Mouse (Mus musculus): Measurements from ENCODE around the gene Rapgef4. TPM values are rescaled to one million over a fixed set of nuclear protein-coding genes. Genes with fewer than 3 reads are reported as not detected.

Rapgef4 gene
- polyA plus RNA-seq, 1 experiment from 2014 or later, result 2.1 TPM

DNA sequence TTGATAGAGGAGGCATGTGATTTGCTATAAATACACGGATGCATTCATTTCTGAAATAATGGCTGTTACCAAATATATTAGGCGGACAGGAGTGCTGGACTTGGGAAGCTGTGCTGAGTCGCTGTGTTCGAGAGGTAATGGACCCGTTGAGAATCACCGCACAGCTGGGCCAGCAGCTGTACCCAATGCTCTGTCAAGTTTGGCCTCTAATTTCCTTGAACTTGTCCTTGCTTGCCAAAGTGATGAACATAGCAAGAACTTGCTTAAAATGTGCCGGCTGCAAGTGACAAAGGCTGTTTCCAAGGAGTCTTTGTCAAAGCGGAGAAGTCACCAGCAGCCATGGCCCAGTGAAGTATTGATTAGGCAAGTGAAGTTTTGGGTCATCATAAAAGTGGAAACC is 113.0 kb downstream of the Rapgef4 start:
- ATAC-seq, result no peak
- no peak overlapping the region for H3K4me3 ChIP-seq (replicated peaks)
- no peak overlapping the region for H3K9ac ChIP-seq
- no peaks in the 10 kb centered on the region for H3K9me3 ChIP-seq
- H3K27ac ChIP-seq, result peak overlapping the region; percentile 66
- no peaks in the 10 kb centered on the region for H3K27me3 ChIP-seq (replicated peaks)
- WGBS, result 69% methylated on average over 8 of the region's 8 CpGs
- peaks cover 6% of the 10 kb centered on the region; the same call in 1 of the 2 replicates for H3K4me1 ChIP-seq (replicated peaks)
- H3K36me3 ChIP-seq, result no peaks in the 10 kb centered on the region
- H3K4me2 ChIP-seq (replicated peaks), result no peak overlapping the region

DNA sequence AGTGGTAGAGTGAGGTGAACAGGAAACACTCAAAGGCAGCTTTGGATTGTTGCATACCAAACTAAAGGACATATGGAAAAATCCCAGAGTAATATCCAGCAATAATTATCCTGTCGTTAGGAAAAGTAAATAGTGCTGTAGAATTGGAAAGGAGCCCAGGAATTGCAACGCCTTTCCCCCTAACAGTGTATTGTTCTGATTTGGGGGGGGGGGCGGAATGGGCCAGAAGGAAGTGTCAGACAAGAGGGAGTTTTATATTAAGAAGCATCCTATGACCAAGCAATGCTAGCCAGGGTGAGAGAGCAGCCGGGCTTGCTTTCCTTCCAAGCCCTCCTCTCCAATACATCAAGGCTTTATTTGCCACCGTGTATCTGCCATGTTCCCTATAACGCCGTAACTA is 113.4 kb downstream of the Rapgef4 start:
- H3K36me3 ChIP-seq, result no peaks in the 10 kb centered on the region
- WGBS, result 51% methylated on average over 7 of the region's 7 CpGs
- no peak overlapping the region for H3K4me2 ChIP-seq (replicated peaks)
- H3K27me3 ChIP-seq (replicated peaks), result no peaks in the 10 kb centered on the region
- peaks cover 6% of the 10 kb centered on the region; the same call in 1 of the 2 replicates for H3K4me1 ChIP-seq (replicated peaks)
- peak; percentile 59; the same call in 1 of the 2 replicates for ATAC-seq
- H3K27ac ChIP-seq, result peak overlapping the region; percentile 66; the same call in 1 of the 2 replicates
- no peak overlapping the region; the same call in 1 of the 2 replicates for H3K9ac ChIP-seq
- H3K4me3 ChIP-seq (replicated peaks), result no peak overlapping the region
- H3K9me3 ChIP-seq, result no peaks in the 10 kb centered on the region

DNA sequence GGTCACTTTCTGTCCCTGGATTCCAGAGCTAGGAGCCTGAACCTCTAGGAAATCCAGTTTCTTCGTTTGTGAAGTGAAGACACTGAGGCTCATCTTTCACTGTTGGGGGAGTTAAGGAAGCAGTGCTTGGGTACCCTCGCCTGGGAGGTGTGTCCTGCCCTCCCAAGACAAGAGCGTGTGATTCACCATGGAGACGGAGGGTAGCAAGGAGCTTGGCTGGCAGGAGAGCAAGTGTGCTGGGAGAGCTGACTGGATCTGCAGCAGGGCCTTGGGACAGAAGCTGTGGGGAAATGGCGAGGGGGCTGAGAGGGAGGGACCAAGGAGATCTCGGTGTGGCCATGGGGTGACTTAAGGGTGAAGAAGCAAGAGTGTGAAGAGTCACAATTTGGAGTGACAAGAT is 114.0 kb downstream of the Rapgef4 start:
- ATAC-seq, result no peak
- H3K4me3 ChIP-seq (replicated peaks), result no peak overlapping the region
- peak overlapping the region; percentile 41; the same call in 1 of the 2 replicates for H3K27ac ChIP-seq
- no peaks in the 10 kb centered on the region for H3K36me3 ChIP-seq
- no peaks in the 10 kb centered on the region for H3K27me3 ChIP-seq (replicated peaks)
- no peak overlapping the region for H3K4me2 ChIP-seq (replicated peaks)
- no peak overlapping the region; the same call in 1 of the 2 replicates for H3K9ac ChIP-seq
- peaks cover 6% of the 10 kb centered on the region; the same call in 1 of the 2 replicates for H3K4me1 ChIP-seq (replicated peaks)
- 56% methylated on average over 6 of the region's 6 CpGs for WGBS
- H3K9me3 ChIP-seq, result no peaks in the 10 kb centered on the region

DNA sequence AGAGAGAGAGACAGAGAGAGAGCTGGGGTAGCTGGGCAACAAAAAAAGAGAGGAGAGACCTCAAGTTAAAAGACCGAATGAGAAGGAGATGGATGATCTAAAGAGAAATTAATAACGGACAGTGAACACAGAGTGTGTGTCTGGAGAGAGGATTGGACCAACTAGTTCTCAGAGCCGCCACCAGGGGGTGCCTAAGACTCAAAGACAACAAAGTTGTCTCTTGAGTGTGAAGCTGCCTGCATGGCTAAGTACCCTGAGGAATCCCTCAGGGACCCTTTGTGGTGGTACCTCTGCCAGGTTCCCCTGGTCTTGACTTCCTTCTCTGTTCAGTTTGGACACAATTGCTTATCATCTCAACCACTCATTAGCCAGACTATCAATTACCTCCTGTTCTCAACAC is 115.3 kb downstream of the Rapgef4 start:
- H3K27me3 ChIP-seq (replicated peaks), result no peaks in the 10 kb centered on the region
- H3K4me1 ChIP-seq (replicated peaks), result peaks cover 6% of the 10 kb centered on the region; the same call in 1 of the 2 replicates
- H3K9ac ChIP-seq, result no peak overlapping the region
- ATAC-seq, result no peak
- H3K36me3 ChIP-seq, result no peaks in the 10 kb centered on the region
- no peak overlapping the region for H3K4me2 ChIP-seq (replicated peaks)
- H3K27ac ChIP-seq, result no peak overlapping the region
- H3K9me3 ChIP-seq, result no peaks in the 10 kb centered on the region
- 57% methylated on average over 3 of the region's 3 CpGs for WGBS
- H3K4me3 ChIP-seq (replicated peaks), result no peak overlapping the region

DNA sequence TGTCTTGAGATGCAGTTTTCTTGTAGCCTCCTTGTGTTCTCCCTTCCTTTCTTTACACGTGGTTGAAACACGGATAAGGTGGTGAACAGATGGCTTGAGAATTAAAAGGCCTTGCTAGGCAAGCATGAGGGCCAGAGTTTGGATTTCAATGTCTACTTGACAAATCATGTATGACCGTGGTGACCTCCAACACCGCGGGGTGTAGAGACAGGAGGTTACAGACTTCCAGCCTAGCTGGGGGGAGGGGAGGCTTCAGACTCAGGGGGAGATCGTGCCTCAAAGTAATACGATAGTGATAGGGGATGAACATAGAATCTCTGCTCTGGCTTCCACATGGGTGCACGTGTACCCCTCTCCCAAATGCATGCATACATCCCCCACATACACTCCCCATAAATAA is 117.3 kb downstream of the Rapgef4 start:
- 0 out of 2 replicates have a peak, but pooled peaks cover 3% of the 10 kb centered on the region for H3K4me1 ChIP-seq (replicated peaks)
- ATAC-seq, result no peak
- H3K27ac ChIP-seq, result no peak overlapping the region
- H3K9me3 ChIP-seq, result no peaks in the 10 kb centered on the region
- no peaks in the 10 kb centered on the region for H3K36me3 ChIP-seq
- no peak overlapping the region for H3K4me3 ChIP-seq (replicated peaks)
- H3K9ac ChIP-seq, result no peak overlapping the region
- H3K4me2 ChIP-seq (replicated peaks), result no peak overlapping the region
- WGBS, result 83% methylated on average over 8 of the region's 8 CpGs
- H3K27me3 ChIP-seq (replicated peaks), result no peaks in the 10 kb centered on the region

DNA sequence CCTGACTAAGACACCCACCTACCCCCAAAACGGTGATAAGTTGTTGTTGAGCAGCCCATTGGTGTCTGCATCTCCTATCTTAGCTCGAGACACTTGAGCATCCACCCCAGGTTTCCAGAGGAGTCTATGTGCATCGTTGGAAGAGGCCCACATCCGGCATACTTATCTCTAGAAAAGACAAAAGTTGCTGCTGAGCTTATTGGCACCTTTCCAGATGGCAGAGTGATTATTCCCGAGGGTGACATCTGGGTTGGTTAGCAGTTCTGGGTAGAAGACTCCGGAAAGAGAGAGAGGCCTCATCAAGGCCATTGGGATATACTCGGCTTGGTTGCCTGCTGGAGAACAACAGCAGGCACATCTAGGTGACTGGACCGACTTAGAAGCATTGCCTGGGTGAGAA is 123.6 kb downstream of the Rapgef4 start:
- no peaks in the 10 kb centered on the region for H3K4me1 ChIP-seq (replicated peaks)
- H3K4me3 ChIP-seq (replicated peaks), result no peak overlapping the region
- H3K27me3 ChIP-seq (replicated peaks), result no peaks in the 10 kb centered on the region
- no peaks in the 10 kb centered on the region for H3K36me3 ChIP-seq
- no peak overlapping the region for H3K9ac ChIP-seq
- no peak overlapping the region for H3K27ac ChIP-seq
- no peak for ATAC-seq
- WGBS, result 70% methylated on average over 8 of the region's 8 CpGs
- no peaks in the 10 kb centered on the region for H3K9me3 ChIP-seq
- no peak overlapping the region for H3K4me2 ChIP-seq (replicated peaks)

DNA sequence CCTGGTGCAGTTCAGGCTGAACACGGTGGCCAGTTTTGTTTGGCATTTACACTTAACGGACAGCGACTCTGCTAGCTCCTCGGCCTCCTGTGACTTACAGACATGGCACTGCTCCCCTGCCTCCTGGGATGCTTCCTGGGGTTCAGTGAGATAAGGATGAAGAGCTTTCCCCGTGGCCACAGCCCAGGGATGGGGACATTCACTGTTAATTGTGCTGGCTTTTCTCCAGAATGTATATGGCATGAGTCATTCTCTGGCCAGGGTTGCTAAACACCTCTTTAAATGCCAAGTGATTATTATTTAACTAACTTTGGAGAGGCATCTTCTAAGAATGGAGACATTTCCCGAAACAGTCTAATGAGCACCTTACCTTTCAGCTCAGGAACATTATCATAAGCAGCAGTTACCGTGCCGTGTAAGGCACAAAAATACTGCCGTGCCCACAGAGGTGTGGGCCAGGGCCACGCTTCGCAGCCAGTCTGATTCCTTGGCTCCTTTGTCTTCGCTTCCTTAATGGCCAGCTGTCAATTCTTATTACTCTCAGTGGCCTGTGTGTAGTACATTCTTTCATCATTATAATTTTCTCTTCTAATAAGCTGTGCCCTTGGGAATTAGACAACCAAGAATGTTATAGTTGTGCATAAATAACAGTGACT is 126.6 kb downstream of the Rapgef4 start:
- no peak for ATAC-seq
- Histone ChIP-seq H3K27ac (no peak overlapping the region), H3K9me3 (no peaks in the 10 kb centered on the region), H3K4me1 (replicated peaks) (no peaks in the 10 kb centered on the region), H3K4me2 (replicated peaks) (no peak overlapping the region), H3K27me3 (replicated peaks) (no peaks in the 10 kb centered on the region), H3K36me3 (no peaks in the 10 kb centered on the region), H3K4me3 (replicated peaks) (no peak overlapping the region), H3K9ac (no peak overlapping the region)
- 68% methylated on average over 12 of the region's 12 CpGs for WGBS

DNA sequence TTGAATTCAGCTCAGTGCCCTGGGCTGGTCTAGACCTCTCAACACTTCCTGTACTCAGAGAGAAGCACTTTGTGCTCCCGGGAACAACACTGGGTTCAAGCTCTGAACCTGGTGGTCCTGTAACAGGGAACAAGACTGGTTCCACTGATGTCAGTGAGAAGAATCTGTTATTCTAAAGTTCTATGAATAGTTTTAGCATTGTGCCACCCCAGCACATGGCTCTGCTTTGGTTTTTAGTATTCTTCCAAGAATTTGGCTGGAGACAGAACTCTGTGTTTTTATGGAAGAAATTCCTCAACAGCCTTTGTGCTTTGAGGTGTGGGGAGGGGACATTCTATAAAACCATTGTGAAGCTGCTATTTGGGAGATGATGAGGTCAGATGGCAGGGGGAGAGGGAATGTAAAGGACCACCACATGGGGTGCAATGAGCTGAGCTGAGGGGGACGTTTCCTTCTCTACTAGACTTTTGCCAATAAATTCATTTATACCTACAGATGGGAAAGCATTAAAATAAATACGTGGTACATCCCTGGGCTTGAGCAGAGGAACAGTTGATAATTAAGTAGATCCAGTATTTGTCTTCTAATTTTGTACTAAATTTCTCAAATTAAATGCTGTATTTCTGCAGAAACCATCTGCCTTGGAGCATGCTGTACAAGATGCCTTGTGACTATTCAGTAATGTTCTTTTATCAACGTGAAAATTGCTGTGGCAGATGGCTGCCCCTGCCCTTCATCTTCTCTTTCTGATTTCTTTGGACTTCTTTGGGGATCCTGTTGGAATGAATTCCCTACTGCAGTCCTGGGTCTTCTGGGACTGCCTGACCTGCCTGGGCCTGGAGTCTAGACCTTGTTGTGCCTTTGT is 127.6 kb downstream of the Rapgef4 start:
- Histone ChIP-seq H3K4me1 (replicated peaks) (peaks cover under 1% of the 10 kb centered on the region; the same call in 1 of the 2 replicates), H3K4me3 (replicated peaks) (no peak overlapping the region), H3K9me3 (no peaks in the 10 kb centered on the region), H3K27ac (no peak overlapping the region), H3K4me2 (replicated peaks) (no peak overlapping the region), H3K9ac (no peak overlapping the region), H3K36me3 (no peaks in the 10 kb centered on the region), H3K27me3 (replicated peaks) (no peaks in the 10 kb centered on the region)
- WGBS, result 74% methylated on average over 4 of the region's 4 CpGs
- no peak for ATAC-seq

DNA sequence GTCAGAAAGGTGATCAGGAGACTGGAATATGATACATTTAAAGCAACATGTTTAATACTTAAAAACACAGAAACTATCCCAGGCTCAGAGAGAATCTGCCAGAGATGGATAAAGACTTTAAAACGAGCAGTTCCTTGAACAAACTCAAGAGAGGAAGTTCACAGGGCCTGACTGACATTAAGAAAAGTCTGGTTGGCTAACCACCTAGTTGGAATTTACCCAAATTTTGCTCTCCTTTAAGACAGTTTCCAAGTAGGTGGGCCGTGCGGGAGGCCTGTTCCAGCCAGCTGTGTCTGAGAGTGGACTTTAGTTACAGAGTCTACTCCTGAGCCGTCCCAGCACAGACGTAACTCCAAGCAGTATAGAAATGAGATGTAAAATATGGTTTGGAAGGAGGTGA is 129.4 kb downstream of the Rapgef4 start:
- H3K9me3 ChIP-seq, result no peaks in the 10 kb centered on the region
- no peak for ATAC-seq
- H3K36me3 ChIP-seq, result no peaks in the 10 kb centered on the region
- WGBS, result 70% methylated on average over 5 of the region's 5 CpGs
- H3K27ac ChIP-seq, result no peak overlapping the region
- H3K9ac ChIP-seq, result no peak overlapping the region
- H3K4me1 ChIP-seq (replicated peaks), result peaks cover 5% of the 10 kb centered on the region; the same call in 1 of the 2 replicates
- H3K27me3 ChIP-seq (replicated peaks), result no peaks in the 10 kb centered on the region
- no peak overlapping the region for H3K4me2 ChIP-seq (replicated peaks)
- H3K4me3 ChIP-seq (replicated peaks), result no peak overlapping the region

DNA sequence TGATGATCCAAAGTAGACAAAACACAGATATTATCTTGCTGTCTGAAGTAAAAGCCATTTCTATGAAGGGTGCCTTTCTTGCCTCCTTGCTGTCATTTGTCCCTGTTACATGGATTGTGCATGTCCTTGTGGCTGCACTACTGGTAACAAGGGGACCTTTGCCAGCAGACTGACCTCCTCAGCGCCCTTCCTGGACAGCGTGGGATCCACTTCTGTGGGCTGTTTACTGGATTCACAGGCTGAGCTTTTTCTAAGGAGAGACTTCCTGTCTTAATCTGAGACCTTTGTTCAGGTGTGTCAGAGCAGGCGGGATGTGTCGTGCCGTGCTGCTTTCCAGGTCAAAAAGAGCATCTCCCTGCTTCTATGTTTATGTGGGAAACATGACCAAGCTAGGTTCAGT is 132.7 kb downstream of the Rapgef4 start:
- H3K9ac ChIP-seq, result no peak overlapping the region
- no peak overlapping the region for H3K4me3 ChIP-seq (replicated peaks)
- peaks cover 5% of the 10 kb centered on the region; the same call in 1 of the 2 replicates for H3K4me1 ChIP-seq (replicated peaks)
- H3K27me3 ChIP-seq (replicated peaks), result no peaks in the 10 kb centered on the region
- H3K36me3 ChIP-seq, result no peaks in the 10 kb centered on the region
- H3K9me3 ChIP-seq, result no peaks in the 10 kb centered on the region
- 49% methylated on average over 5 of the region's 5 CpGs for WGBS
- ATAC-seq, result no peak
- H3K27ac ChIP-seq, result peak overlapping the region; percentile 61
- no peak overlapping the region for H3K4me2 ChIP-seq (replicated peaks)

DNA sequence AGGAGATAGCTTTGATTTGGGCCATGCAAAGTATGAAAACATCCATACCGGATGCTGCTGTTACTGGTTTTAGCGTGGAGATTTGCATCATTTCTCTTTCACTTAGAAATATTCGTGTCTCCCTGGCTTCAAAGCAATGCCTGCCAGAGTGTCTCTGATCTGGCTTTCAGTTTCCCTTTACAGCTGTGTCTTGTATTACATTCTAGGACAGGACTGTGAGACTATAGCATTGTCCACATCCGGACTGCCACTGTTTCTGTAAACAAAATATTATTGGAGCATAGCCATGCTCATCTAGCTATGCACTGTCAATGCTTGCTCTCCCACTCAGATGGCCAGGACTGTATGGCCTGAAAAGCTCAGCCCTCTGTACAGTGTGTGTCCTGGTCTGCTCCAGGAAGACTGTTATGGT is 133.1 kb downstream of the Rapgef4 start:
- Histone ChIP-seq H3K4me2 (replicated peaks) (no peak overlapping the region), H3K9ac (no peak overlapping the region), H3K36me3 (no peaks in the 10 kb centered on the region), H3K27me3 (replicated peaks) (no peaks in the 10 kb centered on the region), H3K4me1 (replicated peaks) (peaks cover 5% of the 10 kb centered on the region; the same call in 1 of the 2 replicates), H3K27ac (peak overlapping the region; percentile 61), H3K4me3 (replicated peaks) (no peak overlapping the region), H3K9me3 (no peaks in the 10 kb centered on the region)
- WGBS, result 48% methylated on average over 4 of the region's 4 CpGs
- peak; percentile 45 for ATAC-seq

DNA sequence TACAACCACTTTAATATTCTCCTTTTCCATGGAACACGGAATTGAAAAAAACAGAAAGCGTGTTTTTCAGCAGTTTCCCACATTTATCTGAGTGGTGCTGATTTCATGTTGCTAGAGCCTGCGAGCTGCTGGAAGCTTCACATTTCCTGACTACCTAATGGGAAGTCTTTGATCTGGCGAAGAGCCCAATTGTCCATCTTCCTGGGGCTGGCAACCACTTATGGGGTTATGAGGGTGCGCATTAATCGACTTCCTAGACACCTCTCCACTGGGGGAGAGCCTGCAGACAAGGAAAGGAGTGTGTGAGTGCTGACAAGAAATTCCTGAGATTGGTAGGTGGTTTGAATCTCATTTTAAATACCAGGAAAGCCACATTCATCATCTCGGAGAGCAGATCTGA is 135.1 kb downstream of the Rapgef4 start:
- no peaks in the 10 kb centered on the region for H3K9me3 ChIP-seq
- peaks cover 7% of the 10 kb centered on the region; the same call in 1 of the 2 replicates for H3K4me1 ChIP-seq (replicated peaks)
- no peak overlapping the region for H3K4me3 ChIP-seq (replicated peaks)
- 68% methylated on average over 7 of the region's 7 CpGs for WGBS
- H3K27ac ChIP-seq, result no peak overlapping the region
- H3K9ac ChIP-seq, result no peak overlapping the region
- ATAC-seq, result no peak
- no peak overlapping the region for H3K4me2 ChIP-seq (replicated peaks)
- no peaks in the 10 kb centered on the region for H3K27me3 ChIP-seq (replicated peaks)
- no peaks in the 10 kb centered on the region for H3K36me3 ChIP-seq
